Mouse (Mus musculus) bone marrow macrophage, adult 2 months (primary cell): Measurements from ENCODE around the gene Fsd1.

Source experiments
- CTCF ChIP-seq: IDR thresholded peaks from 2 replicates; pipeline ENCODE4 v1.5.1; 2012; ENCODE audit warnings: low read depth, mild to moderate bottlenecking, low read length, moderate library complexity
- POLR2A ChIP-seq: IDR thresholded peaks from 2 replicates; pipeline ENCODE4 v1.6.1; 2012; ENCODE audit warnings: mild to moderate bottlenecking, low read depth, low read length, borderline replicate concordance

- TF ChIP-seq CTCF = no peak
- TF ChIP-seq POLR2A = no peak
Measured at GRCm38 (mm10) chr17:55960791-55961190, 25.5 kb upstream of the Fsd1 start.
